Mouse (Mus musculus) Patski (cell line): Measurements from ENCODE around the gene Zbp1. TPM values are rescaled to one million over a fixed set of nuclear protein-coding genes. Genes with fewer than 3 reads are reported as not detected.

Source experiments
- ATAC-seq: fragments of 100-300 bp; one replicate; pipeline ENCODE4 v1.8.0; 2021
- CTCF ChIA-PET: fragments of 350-600 bp; sonication (Branson Sonifier 250); formaldehyde crosslinking; loops from one replicate; lab custom pipeline; 2022; ENCODE audit warnings: inconsistent platforms; lab: Charles Lee
- POLR2A ChIA-PET: fragments of 350-600 bp; sonication (Branson Sonifier 250); formaldehyde crosslinking; loops from one replicate; lab custom pipeline; 2022; ENCODE audit warnings: antibody characterized with exemption, inconsistent platforms; lab: Charles Lee
- DNase-seq: peaks from one replicate; pipeline ENCODE4 v3.0.0-alpha.2; 2011; ENCODE audit warnings: low read depth, low spot score
- H3K27me3 ChIP-seq: fragments of 371-371 bp; one replicate; pipeline ENCODE4 v1.5.1; 2021
- CTCF ChIP-seq: fragments of 100-300 bp; IDR thresholded peaks from one replicate; pipeline ENCODE4 v1.5.1; 2021
- in situ Hi-C: fragments of 300-500 bp; cut with MboI; formaldehyde crosslinking; loops from 3 replicates; pipeline ENCODE4 v1.11.1; 2018; ENCODE audit warnings: low pct_unique_long_range_greater_than_20kb, mixed read lengths
- polyA plus RNA-seq: library from polyadenylated mRNA; unstranded; gene quantifications from one replicate; pipeline ENCODE4 v1.2.3, GENCODE M21; 2021

The Zbp1 gene
- polyA plus RNA-seq, 1 experiment from 2014 or later: 0.05 TPM

GRCm38 (mm10) chr2:173163380-173163779 lies 55.3 kb downstream of the Zbp1 start:
- CTCF ChIA-PET: interaction anchor here (1.4 kb wide), 1 partner anchor 10 kb away, joined by 5 read pairs; no protein-coding TSS in a partner anchor
- no peak for TF ChIP-seq CTCF
- in situ Hi-C loops: no loop called here
- DNase-seq: no peak
- ATAC-seq: no peak
- POLR2A ChIA-PET: no interaction called here
- peaks cover 9% of the 10 kb centered on the region for H3K27me3 ChIP-seq

DNA sequence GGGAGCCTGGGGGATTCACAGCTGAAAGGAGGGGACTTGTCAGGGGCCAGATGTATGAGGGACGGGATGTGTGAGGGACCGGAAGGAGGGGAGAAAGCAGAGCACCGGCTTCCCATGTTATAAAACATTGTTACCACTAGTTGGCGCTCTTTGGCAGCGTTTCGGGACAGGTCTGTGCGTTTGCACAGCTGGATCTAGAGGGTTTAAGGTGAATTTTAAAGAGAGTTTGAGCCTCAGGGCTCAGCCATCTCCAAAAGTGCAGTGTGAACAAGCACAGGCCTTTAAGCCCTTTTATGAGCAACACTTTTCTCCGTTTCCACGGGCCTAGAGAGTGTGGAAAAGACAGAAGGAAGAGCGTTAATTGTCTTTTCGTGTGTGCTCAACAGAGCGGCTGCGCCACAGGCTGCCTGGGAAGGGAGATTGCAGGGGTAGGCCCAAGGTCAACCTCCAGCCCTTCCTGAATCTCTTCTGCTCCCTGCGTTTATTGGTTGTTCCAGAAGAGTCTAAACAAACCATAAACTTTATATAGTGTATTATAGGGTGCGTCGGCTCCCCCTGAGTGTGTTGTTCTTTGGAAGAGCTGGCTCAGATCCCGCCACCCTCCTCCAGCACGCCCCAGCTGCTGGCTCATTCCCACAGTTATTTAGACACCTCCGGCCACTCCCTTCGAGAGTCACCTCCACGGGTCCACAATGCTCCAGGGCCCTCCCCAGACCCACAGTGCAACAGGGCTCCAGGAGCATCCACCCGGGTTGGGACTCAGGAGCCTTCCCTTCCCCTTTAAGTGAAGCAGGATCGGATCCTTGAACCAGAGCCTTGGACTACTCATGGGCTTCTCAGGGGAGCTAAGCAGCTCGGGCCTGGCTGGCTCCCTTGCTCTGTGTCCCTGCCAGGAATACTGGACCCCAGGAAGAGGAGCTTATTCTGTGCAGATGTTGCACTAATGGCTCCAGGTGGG lies 59.1 kb downstream of the Zbp1 start:
- DNase-seq (no peak), ATAC-seq (no peak)
- POLR2A ChIA-PET: interaction anchor here (0.9 kb wide), 1 partner anchor 16 kb away, joined by 6 read pairs; no protein-coding TSS in a partner anchor
- CTCF ChIA-PET: interaction anchor here (1.5 kb wide), 2 partner anchors 15 to 36 kb away, joined by 3 to 4 read pairs; no protein-coding TSS in a partner anchor
- H3K27me3 ChIP-seq: peaks cover 4% of the 10 kb centered on the region
- in situ Hi-C loops: no loop called here
- no peak for TF ChIP-seq CTCF

GRCm38 (mm10) chr2:173158390-173159055 lies 60.2 kb downstream of the Zbp1 start:
- in situ Hi-C loops: no loop called here
- CTCF ChIA-PET: interaction anchor here (1.5 kb wide), 2 partner anchors 16 to 35 kb away, joined by 3 to 4 read pairs; no protein-coding TSS in a partner anchor
- no peak for TF ChIP-seq CTCF
- DNase-seq: no peak
- peaks cover 10% of the 10 kb centered on the region for H3K27me3 ChIP-seq
- POLR2A ChIA-PET: interaction anchor here (0.9 kb wide), 1 partner anchor 15 kb away, joined by 6 read pairs; no protein-coding TSS in a partner anchor
- no peak for ATAC-seq

- in situ Hi-C loops: no loop called here
- CTCF ChIA-PET: interaction anchor here (1.5 kb wide), 2 partner anchors 17 to 34 kb away, joined by 3 to 4 read pairs; no protein-coding TSS in a partner anchor
- ATAC-seq: no peak
- POLR2A ChIA-PET: interaction anchor here (0.6 kb wide), 1 partner anchor 1459 kb away, joined by 3 read pairs; no protein-coding TSS in a partner anchor
- no peak for TF ChIP-seq CTCF
- DNase-seq: no peak
- peaks cover 15% of the 10 kb centered on the region for H3K27me3 ChIP-seq
Observed at GRCm38 (mm10) chr2:173157871-173158270, 60.9 kb downstream of the Zbp1 start.

- H3K27me3 ChIP-seq: peaks cover 18% of the 10 kb centered on the region
- DNase-seq (no peak), ATAC-seq (peak; percentile 13)
- in situ Hi-C loops: no loop called here
- TF ChIP-seq CTCF: no peak
- POLR2A ChIA-PET: interaction anchor here (0.6 kb wide), 1 partner anchor 1460 kb away, joined by 3 read pairs; no protein-coding TSS in a partner anchor
- CTCF ChIA-PET: no interaction called here
Observed at GRCm38 (mm10) chr2:173157376-173157775, 61.3 kb downstream of the Zbp1 start.

- in situ Hi-C loops: no loop called here
- ATAC-seq: no peak
- no peak for DNase-seq
- POLR2A ChIA-PET: no interaction called here
- H3K27me3 ChIP-seq: peaks cover 21% of the 10 kb centered on the region
- CTCF ChIA-PET: no interaction called here
- TF ChIP-seq CTCF: no peak
Observed at GRCm38 (mm10) chr2:173156923-173157322, 61.8 kb downstream of the Zbp1 start.

Other genes starting within 250 kb of the Zbp1 start
- 1.3 TPM for gene Spo11, start 241.2 kb downstream of the Zbp1 start, polyA plus RNA-seq
- 77.6 TPM for gene Rae1, start 218.8 kb downstream of the Zbp1 start, polyA plus RNA-seq
- gene Rbm38, start 198.4 kb downstream of the Zbp1 start, polyA plus RNA-seq: 27.5 TPM
- not detected for gene Ctcfl, start 99.4 kb downstream of the Zbp1 start, polyA plus RNA-seq
- gene Pck1, start 65.9 kb downstream of the Zbp1 start, polyA plus RNA-seq: not detected
- 20.1 TPM for gene Pmepa1, start 57.6 kb upstream of the Zbp1 start, polyA plus RNA-seq